Mouse (Mus musculus): ENCODE measurements around the gene Tardbp.
A peak's percentile ranks its signal among the peaks of the same experiment; 100 is the strongest.

Gene Tardbp

DNA sequence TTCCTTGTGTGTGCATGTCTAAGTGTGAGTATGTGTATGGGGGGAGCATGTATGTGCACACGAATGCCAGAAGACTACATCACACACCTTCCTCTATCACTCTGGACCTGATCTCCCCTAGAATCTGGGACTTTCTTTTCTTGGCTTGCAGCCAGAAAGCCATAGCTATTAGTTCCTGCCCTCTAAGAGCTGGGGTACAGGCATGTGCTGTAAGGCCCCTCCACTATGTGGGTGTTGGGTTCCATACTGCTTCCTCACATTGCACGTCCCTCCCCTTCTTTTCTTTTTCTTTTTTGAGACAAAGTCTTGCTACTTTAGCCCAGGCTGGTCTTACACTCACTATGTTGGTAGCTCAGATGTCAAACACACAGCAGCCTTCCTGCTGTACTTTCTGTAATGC lies 8.5 kb upstream of the Tardbp start:
- DNase-seq, result no peak

DNA sequence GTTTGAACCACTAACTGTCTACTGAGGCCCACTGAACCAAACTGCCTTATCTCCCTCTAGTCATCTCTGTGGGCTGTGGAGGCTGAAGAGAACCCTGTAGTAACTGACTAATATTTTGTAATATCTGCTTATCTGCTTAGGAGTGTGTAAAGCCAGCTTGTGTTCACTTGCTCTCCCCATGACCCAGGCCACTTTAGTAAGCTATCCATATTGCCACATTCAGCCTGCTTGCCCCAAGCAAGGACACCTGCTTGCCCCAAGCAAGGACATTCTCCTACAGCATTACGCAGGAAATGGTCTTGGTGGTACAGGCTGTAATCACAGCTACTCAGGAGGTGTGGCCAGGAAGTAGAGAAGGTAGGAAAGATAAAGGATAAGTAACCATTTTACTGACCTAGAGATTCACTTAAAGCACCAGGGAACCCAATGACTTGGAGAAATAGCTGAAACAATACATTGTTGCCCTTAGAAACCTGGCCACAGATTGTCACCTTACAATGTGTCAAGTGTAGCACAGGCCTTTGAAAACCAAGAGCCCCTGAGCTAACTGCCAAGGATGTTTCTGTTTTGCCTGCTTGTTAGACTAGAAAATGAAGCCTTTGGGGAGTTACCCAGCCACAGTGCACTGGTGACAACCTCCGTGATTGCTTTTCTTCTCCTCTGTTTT lies 6.7 kb upstream of the Tardbp start:
- no peak for DNase-seq

DNA sequence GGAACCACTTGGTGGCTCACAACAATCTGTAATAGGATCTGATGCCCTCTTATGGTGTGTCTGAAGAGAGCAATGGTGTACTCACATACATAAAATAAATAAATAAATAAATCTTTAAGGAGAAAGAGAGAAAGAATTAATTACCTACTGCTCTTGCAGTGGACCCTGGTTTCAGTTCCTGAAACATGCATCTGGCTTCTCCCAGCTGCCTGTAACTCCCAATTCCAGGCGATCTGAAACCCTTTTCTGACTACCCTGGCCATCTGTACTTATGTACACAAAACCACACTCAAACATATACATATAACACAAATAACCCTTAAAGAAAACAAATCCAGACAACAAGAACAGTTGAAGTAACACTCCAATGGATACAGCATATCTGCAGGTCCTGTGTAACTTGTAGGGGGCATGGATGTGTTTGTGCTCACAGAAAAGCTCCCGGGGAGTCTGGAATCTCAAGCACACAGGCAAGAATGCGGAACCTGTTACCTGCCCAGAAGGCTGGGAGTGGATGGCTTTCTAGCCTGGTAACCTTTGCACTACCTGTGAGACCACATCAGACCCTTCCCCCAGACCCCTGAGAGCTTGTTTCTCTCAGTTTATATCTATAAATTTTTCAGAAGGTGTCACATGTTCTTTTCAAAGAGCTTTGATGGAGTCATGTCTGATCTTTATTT lies 5.3 kb upstream of the Tardbp start:
- no peak for DNase-seq

DNA sequence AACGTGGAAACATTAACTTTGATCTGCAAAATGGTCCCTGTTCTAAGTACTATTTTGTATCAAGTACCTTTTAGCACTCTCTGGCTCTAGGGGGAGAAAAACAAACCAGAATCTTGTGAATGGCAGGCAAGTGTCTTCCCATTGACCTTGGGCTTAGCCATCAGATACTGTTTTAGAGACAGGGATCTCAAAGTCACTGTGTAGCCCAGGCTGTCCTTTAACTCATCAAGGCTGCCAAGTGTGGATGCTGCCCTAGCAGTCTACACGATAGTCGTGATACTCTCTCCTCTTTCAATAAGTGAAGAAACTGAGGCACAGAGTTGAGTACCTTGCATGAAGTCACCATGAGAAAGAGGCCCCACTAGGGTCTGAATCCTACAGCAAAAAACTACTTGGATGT lies 427 bp upstream of the Tardbp start:
- DNase-seq, result no peak

DNA sequence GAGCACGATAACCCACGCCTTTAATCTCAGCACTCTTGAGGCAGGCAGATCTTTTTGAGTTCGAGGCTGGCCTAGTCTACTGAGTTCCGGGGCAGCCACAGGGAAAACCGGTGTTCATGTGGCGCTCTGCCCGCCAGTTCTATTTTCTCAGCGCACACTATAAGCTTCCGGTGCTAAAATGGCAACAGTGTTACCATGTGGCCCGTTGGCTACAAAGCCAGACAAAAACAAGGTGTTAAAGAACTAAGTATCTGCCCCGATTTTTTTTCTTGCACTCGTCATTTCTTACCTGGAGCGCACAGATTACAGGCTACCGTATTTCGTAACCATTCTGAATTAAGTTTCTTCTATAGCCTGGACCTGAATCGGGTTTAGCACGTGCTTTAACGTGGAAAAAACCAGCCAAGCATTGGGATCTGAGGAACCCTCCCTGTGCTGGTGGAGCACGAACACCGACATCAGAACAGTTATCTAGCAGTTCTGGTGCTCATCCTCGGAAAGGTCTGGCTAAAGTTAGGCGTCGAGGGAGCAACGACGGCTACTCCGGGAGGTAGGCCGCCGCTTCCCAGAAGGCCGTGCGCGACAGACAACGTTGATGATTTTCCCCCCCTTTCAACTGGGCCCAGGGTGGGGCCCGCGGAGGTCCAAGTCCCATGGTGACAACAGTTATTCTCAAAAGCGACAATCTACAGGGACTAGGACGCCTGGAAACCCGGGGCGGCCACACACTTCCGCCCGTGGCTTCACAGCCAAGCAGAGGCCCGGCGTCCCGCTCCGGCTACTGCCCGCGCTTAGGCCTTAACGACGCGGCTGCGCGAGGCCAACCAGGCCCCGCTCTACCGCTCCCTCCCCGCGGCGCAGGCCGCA lies 830 bp downstream of the Tardbp start:
- no peak for DNase-seq

DNA sequence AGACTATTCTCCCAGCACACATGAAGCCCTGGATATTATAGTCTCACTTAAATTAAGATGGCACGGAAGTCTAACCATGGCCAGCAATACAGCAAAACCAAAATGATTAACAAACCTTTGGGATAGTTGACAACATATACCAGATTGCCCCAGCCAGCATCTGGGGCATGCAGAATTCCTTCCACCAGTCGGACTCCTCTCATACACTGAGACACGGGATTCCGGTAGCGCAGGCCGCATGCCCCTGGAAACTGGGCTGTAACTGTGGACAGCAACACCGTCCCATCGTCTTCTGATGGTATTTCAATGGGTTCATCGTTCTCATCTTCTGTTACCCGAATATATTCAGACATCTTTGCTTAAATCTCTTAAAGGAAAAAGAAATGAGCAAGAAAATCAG lies 1.8 kb downstream of the Tardbp start:
- DNase-seq, result no peak

DNA sequence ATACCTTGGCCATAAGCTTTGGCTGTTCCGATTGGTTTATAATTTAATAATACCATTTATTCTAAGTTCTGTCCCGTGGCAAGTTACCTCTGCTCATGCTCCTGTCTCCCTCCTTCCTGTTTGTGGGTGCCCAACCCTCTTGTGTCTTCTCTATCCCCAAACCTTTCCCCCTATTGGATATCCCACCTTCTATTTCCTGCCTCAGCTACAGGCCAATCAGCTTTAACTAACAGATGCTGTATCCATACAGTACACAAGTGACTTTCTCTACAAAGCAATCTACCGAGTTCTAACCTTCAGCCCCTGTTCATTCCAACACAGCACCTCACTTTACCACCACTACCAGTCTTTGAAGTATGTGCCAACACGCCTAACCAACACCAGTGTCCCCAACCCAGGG lies 3.2 kb downstream of the Tardbp start:
- DNase-seq, result no peak

DNA sequence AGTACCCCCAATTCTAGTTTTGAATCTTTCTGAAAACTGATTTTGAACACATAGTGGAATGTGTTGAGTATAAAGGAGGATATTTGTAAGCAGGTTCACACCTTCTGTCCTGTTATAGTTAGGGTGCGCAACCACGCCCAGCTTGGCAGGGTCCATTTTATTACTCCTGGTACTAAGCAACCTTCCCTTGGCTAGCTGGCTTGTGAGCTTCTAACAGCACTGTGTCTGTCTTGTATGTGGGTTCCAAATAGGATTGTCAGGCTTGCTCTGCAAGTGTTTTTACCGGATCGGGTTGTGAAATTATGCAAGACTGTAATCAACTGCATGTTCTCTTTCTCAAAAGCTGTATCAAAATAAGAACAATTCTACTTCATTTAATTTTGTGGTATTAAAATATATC lies 4.3 kb downstream of the Tardbp start:
- DNase-seq, result no peak

DNA sequence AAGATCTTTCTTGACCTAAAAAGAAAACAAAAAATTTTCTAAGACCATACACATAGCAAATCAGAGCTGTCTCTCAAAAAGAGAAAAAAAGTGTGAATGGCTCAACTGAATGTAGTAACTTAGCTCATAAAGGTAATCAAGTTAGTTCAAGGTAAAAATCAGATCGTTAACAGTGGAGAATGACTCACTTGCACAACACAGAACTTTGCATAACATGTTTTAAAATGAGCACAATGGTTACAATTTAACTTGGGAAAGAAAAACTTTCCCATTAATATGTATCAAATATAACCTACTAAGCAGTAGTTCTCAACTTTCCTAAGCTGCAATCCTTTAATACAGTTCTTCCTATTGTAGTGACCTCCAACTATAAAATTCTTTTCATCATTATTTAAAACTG lies 6.1 kb downstream of the Tardbp start:
- no peak for DNase-seq

DNA sequence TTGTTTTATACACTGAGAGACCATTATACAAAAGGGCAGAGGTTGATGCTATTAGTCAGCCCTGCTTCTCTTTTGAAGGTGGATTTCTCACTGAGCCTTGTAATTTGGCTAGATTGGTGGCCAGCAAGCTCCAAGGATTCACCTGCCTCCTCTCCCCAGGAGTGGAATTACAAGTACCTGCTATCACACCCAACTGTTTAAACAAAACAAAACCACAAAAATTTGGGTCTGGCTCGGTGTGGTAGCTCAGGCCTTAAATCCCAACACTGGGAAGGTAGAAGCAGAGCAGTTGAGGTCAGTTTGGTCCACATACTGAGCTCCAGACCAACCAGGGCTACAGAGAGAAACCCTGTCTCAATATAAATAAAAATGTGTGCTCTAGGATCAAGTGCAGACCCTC lies 7.0 kb downstream of the Tardbp start:
- no peak for DNase-seq

DNA sequence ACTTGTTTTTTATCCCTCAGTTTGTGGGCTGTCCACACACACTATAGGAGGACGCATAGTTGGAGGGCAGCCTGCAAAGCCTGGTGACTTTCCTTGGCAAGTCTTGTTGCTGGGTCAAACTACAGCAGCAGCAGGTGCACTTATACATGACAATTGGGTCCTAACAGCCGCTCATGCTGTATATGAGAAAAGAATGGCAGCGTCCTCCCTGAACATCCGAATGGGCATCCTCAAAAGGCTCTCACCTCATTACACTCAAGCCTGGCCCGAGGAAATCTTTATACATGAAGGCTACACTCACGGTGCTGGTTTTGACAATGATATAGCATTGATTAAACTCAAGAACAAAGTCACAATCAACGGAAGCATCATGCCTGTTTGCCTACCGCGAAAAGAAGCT lies 13.1 kb downstream of the Tardbp start:
- DNase-seq, result no peak

DNA sequence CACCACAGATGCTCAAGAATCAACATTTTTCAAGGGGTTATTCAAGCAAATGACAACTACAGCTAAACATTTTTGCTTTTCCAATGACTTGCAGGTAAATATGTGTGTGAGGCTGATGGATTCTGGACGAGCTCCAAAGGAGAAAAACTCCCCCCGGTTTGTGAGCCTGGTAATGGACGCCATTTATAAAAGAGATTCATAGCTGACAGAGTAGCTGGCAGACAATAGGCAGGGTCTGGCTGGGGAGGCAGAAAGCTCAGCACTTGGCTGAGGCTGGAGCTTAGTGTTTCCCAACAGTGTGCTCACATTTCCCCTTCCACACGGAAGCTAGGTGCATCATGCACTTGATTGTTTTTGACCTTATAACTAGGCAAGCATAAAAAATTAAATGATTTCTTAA lies 14.3 kb downstream of the Tardbp start:
- no peak for DNase-seq

DNA sequence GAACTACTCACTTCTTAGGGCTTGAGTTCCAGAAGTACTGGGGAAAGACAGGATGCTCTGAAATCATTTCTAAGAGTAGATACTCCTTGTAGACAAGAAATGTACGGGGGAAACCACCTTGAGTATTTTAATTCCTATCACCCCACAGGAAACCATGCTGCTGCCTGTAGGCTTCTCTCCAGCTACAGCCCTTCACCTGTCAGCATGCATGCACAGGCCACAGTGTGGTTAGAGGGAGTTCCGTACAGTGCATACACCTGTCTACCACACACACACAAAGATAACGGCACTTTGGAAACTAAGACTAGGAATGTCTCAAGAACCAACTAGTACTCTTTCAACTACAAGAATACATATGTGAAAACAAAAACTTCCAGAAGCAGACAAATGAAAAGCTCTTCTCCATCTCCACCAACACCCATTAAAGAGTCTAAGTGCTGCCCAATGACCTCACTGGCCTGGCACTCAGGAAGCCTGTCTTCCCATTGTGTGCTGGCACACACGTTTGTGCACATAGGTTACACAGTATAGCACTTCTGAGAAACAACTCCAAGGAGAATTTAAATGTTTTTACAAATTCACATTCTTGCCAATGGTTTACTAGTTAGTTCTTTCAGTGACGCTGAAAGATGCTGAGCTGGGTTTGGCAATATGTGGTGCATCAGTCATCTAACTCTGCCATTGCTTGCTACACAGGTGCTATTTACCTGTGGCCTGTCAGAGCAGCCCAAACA lies 16.0 kb downstream of the Tardbp start:
- DNase-seq, result no peak

DNA sequence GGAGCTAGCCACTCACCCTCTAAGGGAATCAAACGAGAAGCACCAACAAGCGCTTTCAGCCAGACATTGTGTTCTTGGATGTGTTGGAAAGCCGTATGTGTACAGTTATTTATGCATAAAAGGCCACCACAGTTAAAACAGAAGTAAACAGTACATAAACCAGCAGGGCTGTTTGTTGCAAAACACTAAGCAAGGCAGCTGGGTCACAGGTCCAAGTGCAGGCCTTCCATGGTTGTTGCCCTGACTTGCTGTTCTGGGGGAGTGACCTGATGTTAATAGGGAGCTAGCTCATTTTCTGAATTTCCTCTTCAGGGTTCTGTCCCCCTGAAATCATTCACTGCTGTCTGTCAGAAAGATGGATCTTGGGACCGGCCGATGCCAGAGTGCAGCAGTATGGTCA lies 17.0 kb downstream of the Tardbp start:
- DNase-seq, result no peak

DNA sequence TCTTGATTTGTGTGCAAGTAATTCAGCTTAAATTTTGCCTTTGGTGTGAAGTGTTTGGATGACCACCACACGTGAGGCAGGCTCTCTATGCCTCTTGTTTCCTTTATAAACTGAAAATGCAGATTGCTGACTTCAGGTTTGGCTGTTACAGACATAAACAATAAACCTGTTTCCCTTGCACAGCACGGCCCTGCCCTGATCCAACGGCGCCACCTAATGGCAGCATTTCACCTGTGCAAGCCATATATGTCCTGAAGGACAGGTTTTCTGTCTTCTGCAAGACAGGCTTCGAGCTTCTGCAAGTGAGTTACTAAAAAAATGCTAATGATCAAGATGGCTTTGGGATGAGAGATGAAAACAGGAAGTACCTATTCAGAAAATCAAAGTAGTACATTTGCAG lies 19.1 kb downstream of the Tardbp start:
- DNase-seq, result peak; percentile 70

DNA sequence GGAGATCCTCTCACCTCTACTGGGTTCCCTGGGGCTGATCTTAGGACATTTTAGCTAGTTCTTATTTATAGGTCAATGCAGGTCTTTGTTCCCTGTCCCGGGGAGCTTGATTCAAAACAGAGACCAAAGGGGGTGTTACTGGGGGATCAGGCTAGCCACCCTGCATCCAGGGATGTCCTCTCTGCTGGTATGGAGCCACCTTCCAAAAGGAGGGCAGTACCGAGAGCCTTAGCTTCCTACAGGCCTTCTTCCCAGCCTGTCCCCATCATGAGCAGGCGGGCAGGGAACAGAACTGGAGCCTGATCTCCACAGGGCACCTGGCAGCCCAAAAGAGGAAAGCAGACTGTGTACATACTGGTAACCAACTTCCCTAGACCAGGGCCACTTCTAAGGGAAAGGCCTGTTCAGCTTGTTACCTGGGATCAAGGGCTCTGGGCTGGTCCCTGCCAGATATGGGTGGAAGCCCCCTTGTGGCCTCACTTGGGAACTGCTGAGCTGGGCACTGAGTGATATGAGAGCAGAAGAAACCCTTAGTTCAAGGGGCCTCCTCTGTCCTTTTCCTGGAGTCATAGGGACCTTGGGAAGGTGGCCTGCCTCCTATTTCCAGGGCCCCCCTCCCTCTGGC lies 22.2 kb downstream of the Tardbp start:
- peak; percentile 38 for DNase-seq

DNA sequence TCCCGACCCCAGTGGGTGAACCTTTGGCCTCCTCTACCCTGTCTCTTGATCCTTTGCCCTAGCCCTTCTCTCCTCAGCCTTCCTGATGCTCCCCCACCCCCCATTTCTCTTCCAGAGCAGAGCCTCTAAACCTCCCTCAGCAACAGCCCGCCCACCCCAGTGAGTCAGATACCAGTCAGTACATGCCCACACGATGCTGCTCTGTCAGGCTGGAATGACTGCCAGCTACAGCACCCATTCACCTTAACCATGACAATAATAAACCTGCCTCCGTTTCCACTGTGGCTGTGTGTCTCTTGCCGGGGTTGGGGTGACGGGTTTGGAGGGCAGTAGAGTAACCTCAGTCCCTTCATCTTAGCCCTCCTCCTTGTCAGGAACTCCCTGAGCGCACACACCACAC lies 22.7 kb downstream of the Tardbp start:
- DNase-seq, result peak; percentile 69

DNA sequence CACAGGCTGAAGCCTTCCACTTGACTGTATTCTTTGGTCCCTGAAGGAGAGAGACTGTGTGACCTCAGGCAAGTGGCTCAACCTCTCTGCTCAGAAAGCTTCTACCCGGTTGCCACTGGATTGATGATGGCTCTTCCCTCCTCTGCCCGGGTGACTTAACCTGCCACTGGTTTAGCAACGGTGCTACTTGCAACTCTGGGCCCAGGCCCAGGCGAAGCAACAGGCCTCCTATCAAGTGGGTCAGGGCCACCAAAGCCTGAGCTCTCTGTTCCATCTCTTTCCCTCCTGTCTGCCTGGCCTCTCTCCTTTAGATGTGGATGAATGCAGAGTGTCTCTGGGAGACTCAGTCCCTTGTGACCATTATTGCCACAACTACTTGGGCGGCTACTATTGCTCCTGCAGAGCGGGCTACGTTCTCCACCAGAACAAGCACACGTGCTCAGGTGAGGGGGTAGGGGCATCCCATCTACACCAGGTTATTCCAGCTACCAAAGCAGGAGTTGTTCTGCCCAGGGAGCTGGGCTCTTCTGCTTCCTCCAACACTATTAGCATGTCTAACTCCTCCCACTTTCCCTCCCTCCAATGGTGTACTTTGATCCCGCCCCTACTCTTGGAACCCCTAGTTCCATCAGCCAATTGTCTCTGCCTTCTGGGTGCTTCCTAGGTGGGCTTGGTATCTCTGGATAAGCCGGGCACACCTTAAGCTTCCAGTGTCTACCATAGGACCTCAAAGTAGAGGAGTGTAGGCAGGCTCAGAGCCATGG lies 23.3 kb downstream of the Tardbp start:
- DNase-seq, result no peak

DNA sequence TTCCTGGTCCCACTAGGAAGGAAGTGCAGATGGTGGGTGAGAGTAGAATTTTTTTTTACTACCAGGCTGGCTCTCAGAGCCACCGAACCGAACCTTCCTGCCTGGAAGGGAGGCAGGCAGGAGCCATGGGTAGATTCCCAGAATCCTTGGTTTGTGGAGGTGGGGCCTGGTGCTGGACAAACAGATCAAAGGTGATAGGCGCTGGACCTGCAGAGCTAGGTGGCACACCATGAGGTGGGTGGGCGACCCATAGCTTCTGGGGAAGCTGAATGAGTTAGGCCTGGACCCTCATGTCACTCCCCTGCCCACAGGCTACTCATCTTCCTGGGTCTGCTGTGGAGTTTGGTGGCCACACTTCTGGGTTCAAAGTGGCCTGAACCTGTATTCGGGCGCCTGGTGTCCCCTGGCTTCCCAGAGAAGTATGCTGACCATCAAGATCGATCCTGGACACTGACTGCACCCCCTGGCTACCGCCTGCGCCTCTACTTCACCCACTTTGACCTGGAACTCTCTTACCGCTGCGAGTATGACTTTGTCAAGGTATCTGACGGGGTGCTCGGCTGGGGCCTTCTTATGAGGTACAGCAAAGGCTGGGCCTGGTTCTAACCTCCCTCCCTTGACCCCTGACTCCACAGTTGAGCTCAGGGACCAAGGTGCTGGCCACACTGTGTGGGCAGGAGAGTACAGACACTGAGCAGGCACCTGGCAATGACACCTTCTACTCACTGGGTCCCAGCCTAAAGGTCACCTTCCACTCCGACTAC lies 24.3 kb downstream of the Tardbp start, which contains the start of gene Masp2:
Gene Masp2 (plus strand): TSS at position 198 of the 764 bp plus-strand sequence.
- DNase-seq, result no peak

DNA sequence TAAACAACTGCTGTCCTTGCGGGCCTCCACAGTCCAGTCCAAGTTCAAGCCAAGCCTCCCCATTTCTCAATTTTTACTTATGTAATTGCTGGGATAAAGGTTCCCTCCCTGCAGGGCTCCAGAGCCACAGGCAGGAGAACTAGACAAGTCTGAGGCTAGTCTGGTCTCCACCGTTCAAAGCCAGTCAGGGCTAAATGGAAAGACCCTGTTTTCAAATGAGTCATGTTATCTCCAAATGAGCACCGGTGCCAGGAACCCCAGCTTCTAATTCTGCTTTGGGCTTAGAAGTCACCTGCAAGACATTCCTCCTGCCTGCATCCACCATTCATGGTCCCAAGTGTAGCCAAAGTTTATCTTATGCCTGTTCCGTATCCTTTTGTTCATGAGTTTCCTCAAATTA lies 24.9 kb downstream of the Tardbp start:
- no peak for DNase-seq

DNA sequence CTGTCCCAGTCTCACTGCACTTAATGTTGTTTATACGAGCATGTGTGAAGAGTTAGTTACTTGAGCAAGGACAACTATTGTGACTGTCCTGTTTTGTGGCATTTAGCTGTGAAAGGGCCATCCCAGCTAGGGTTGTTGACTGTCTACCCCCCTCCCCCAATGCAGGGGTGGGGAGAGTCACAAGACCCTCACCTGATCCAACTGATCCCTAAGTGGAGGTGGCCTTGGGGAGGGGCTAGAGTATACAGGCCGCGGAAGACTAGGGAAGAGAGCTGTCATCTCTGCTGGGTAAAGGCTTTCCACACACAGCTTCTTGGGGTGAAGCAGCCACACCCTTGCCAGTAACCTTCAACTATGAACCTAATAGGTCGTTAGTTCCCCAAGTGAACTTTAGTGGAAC lies 26.5 kb downstream of the Tardbp start:
- no peak for DNase-seq
